13 mouse cellular contexts compared by ENCODE assay signal in the genomic region with DNA sequence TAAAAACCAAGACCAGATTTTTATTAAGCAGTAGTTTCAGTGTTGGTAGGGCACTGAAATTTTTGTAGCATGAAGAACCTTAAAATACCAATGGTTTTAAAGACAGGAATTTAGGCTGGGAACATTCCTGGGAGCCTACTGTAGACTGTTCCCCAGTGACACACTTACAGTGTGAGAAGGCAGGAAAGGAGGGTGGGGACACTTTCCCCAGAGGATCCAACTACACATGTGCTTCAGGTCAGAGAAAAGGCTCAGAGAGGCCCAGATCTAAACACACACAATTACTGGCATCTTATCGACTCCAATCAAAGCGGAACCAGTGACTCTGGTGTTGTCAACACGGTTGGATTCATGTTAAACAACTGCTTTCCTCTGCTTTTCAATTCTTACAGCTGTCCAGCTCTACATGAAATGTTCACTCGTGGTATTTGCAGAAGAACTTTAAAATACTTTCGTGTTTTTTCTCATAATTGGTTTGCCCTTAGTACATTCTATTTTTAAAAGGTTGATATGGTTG. TPM values are rescaled to one million over a fixed set of nuclear protein-coding genes. Genes with fewer than 3 reads are reported as not detected.
DNase-seq lines count a peak whose midpoint lies in the region; ATAC-seq and TF ChIP-seq lines count a peak whose summit lies in the region.
"Had no signal": no experiment of that assay in that cellular context is flagged by ENCODE, and none has a peak within 500 bp of the region (broad histone marks: within the 10 kb centered on the region; RNA-seq: fewer than 3 reads in every experiment).

No protein-coding gene starts in this region.

- no peak overlapping the region for H3K4me3 ChIP-seq in cerebellum, adult 2 months (replicated peaks; ENCODE audit: insufficient read depth, low read depth, low read length)
- H3K4me3 ChIP-seq in spleen, adult 2 months (ENCODE audit: extremely low read depth, insufficient read depth, insufficient read length): no peak overlapping the region
- H3K4me3 ChIP-seq in limb, embryonic 14.5 days (replicated peaks; ENCODE audit: low read length): no peak overlapping the region
- H3K4me3 ChIP-seq: myocyte had no signal

- no peaks in the 10 kb centered on the region for H3K9me3 ChIP-seq in limb, embryonic 14.5 days (ENCODE audit: control insufficient read depth, low read length)

- 0 out of 2 replicates have a peak, but pooled peaks have one; percentile 12 for ATAC-seq in limb, embryonic 14.5 days (ENCODE audit: low FRiP score, low read depth)

- no peak for TF ChIP-seq CTCF in cerebellum, adult 2 months (IDR thresholded peaks at IDR 0.05; ENCODE audit: borderline replicate concordance, insufficient read depth, low read depth, low read length)
- no peak for TF ChIP-seq CTCF in spleen, adult 2 months (IDR thresholded peaks at IDR 0.05; ENCODE audit: extremely low read depth, insufficient read depth, insufficient read length, insufficient replicate concordance)

- peak overlapping the region; percentile 30; the same call in 1 of the 2 replicates for H3K27ac ChIP-seq in cerebellum, adult 2 months (ENCODE audit: insufficient read depth, low read length)
- H3K27ac ChIP-seq in spleen, adult 2 months (ENCODE audit: insufficient read depth, low read length): peak overlapping the region; percentile 52
- H3K27ac ChIP-seq in limb, embryonic 14.5 days (replicated peaks; ENCODE audit: low read depth, low read length): no peak overlapping the region

- no peak overlapping the region for H3K9ac ChIP-seq in limb, embryonic 14.5 days (ENCODE audit: low read depth, low read length, severe bottlenecking)

- H3K36me3 ChIP-seq in spleen, adult 2 months (ENCODE audit: control insufficient read depth, insufficient read depth, low read length): peaks cover 9% of the 10 kb centered on the region
- H3K36me3 ChIP-seq in limb, embryonic 14.5 days (ENCODE audit: control insufficient read depth, insufficient read depth, low read length): peaks cover 21% of the 10 kb centered on the region

- WGBS in cerebellum, adult 2 months: 44% methylated on average over 5 of the region's 5 CpGs
- WGBS in spleen, adult 2 months: 55% methylated on average over 5 of the region's 5 CpGs
- WGBS in limb, embryonic 14.5 days: 72% methylated on average over 5 of the region's 5 CpGs

- H3K4me1 ChIP-seq in cerebellum, adult 2 months (ENCODE audit: control insufficient read depth, insufficient read depth, low read length): no peaks in the 10 kb centered on the region; the same call in 1 of the 2 replicates
- peaks cover 17% of the 10 kb centered on the region; the same call in 1 of the 2 replicates for H3K4me1 ChIP-seq in spleen, adult 2 months (ENCODE audit: control insufficient read depth, insufficient read depth, insufficient read length)
- H3K4me1 ChIP-seq in limb, embryonic 14.5 days (ENCODE audit: control insufficient read depth, insufficient read depth, low read length): peaks cover 12% of the 10 kb centered on the region

- H3K27me3 ChIP-seq in cerebellum, adult 2 months (ENCODE audit: control insufficient read depth, insufficient read depth, low read length): no peaks in the 10 kb centered on the region
- H3K27me3 ChIP-seq in spleen, adult 2 months (ENCODE audit: control insufficient read depth, insufficient read depth, low read length): no peaks in the 10 kb centered on the region
- no peaks in the 10 kb centered on the region for H3K27me3 ChIP-seq in limb, embryonic 14.5 days (ENCODE audit: control insufficient read depth, insufficient read depth, low read length)

- no peak for TF ChIP-seq POLR2A in cerebellum, adult 2 months (IDR thresholded peaks at IDR 0.05; ENCODE audit: borderline replicate concordance, insufficient read depth, low read length)
- no peak for TF ChIP-seq POLR2A in spleen, adult 2 months (IDR thresholded peaks at IDR 0.05; ENCODE audit: low read depth, low read length)
- TF ChIP-seq POLR2A in limb, embryonic 14.5 days (IDR thresholded peaks at IDR 0.05; ENCODE audit: borderline replicate concordance, extremely low read depth, insufficient read depth, insufficient read length): no peak

- no peak overlapping the region for H3K4me2 ChIP-seq in limb, embryonic 14.5 days (replicated peaks; ENCODE audit: low read depth, low read length, severe bottlenecking)

- no peak for DNase-seq in cerebellum, adult 2 months
- DNase-seq in cerebellum, adult 11 months: no peak
- DNase-seq in spleen, adult 2 months (ENCODE audit: low read depth in 1 of 2, low spot score in 2 of 2): no peak
- no peak for DNase-seq in spleen, postnatal 4 days (ENCODE audit: low spot score in 2 of 2)
- DNase-seq in limb, embryonic 14.5 days (ENCODE audit: low spot score): no peak
- DNase-seq in embryo, embryonic 10.5 days (ENCODE audit: low spot score): no peak
- no peak for DNase-seq in thymus, postnatal 10 days (ENCODE audit: low spot score in 2 of 2)
- DNase-seq in left cerebral cortex, adult 8-10 months (ENCODE audit: low spot score in 2 of 2): no peak
- DNase-seq: cerebellum, adult 11-12 months; kidney, postnatal 14 days; lung, adult 2 months; right cerebral cortex, postnatal 14 days had no signal

RNA-seq across cellular contexts. Expression of gene Cdc42se2, which starts 32.3 kb away (rescaled TPM):
- polyA plus RNA-seq in cerebellum, adult 2 months (2012; rRNA removed): 60.8 and 61.5 TPM in 2 replicates
- polyA plus RNA-seq in spleen, adult 2 months (2012; rRNA removed): 55.8 and 58.5 TPM in 2 replicates
- 51.7 and 65.4 TPM in 2 replicates for polyA plus RNA-seq in limb, embryonic 14.5 days (2012; rRNA removed)
- polyA plus RNA-seq in limb, embryonic 14.5 days (2014; fragmentation: Nextera tagmentation; extraction: Ambion mirVana): 77.7 and 82.5 TPM in 2 replicates
- total RNA-seq in left cerebral cortex, adult 8-10 months (2022): 100 to 1,000 TPM; 112 to 138 (median 115) TPM
